Mouse (Mus musculus): ENCODE measurements around the gene Galk2. TPM values are rescaled to one million over a fixed set of nuclear protein-coding genes. Genes with fewer than 3 reads are reported as not detected.

Galk2 gene
- polyA plus RNA-seq (2012; rRNA removed), result 18.5 and 19.0 TPM in 2 replicates

DNA sequence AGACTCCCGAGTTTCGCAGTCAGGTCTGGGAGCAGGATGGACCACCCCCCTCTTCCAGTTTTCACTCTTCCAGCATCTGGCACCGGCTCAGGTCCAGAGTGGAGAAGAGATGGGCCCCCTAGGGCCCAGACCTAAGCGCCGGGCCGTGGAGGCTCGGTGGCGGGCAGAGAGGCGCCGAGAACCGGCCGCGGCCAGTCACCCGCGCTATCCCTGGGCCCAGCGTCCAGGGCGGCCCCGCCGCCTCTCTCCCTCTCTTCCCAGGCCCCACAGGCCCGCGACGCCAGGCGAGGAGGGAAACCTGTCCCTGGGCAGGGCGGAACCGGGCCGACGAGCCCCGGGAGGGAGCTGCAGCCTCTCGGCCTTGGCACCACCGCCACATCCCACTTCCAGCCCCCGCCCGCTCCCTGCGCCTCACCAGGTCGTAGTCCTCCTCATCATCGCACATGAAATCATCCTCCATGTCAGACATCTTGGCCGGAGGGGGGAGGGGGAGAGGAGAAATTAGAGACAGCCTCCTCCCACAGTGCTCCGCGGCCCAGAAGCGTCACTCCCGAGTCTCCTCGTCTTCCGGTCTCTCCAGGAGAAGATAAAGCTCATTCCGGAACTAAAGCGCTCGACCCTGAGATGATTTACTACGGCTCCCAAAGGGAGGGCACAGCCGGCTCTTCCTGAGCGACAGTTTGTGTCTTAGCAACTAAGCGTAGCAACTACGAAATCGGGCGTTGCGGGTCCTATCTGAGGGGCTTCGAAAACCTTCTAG, at the start of gene Galk2, which contains the start of gene Cops2:
Galk2 (plus strand) TSS at position 589 of the 760 bp plus-strand sequence.
Cops2 (minus strand) TSS at position 619 of the 760 bp plus-strand sequence.
- peak; percentile 93 for DNase-seq
- H3K36me3 ChIP-seq (ENCODE audit: control insufficient read depth, insufficient read depth, low read length), result no peaks in the 10 kb centered on the region
- H3K27me3 ChIP-seq (ENCODE audit: control insufficient read depth, insufficient read depth, low read length), result no peaks in the 10 kb centered on the region
- H3K27ac ChIP-seq (ENCODE audit: control insufficient read depth, insufficient read depth, low read length), result no peak within 1 kb of the TSS
- H3K4me1 ChIP-seq (replicated peaks; ENCODE audit: control insufficient read depth, insufficient read depth, low read length), result 0 out of 2 replicates have a peak, but pooled peaks cover 2% of the 10 kb centered on the region
- under 1% methylated on average over 53 of the region's 54 CpGs for WGBS
- H3K4me3 ChIP-seq (ENCODE audit: control insufficient read depth, insufficient read depth, low read length), result peak within 1 kb of the TSS; percentile 62
- no peak for TF ChIP-seq CTCF (IDR thresholded peaks at IDR 0.05; ENCODE audit: borderline replicate concordance, control insufficient read depth, extremely low read depth, insufficient read depth, low read length, poor library complexity)
- 0 out of 2 replicates have a peak, but pooled peaks have one; percentile 9 for TF ChIP-seq POLR2A (IDR thresholded peaks at IDR 0.05; ENCODE audit: control insufficient read depth, extremely low read depth, insufficient read depth, low read length, poor library complexity)

DNA sequence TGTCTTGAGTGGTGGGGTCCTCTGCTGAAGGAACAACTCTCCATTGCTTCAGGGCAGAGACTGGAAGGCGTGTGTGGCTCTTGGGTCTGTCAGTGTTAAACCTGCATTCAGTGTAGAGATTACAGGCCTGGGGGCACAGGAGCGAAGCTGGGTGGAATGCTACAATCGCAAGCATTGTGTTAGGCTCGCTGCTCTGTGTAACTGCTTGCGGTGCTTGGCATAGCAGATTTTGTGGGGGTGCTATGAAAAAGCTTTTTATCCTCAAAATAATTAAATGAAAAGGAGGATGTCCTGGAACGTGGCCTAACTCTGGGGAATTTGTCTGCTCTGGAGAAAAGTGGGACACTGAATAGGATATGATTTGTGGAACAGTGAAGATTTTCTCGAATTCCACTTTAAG, 49.4 kb upstream of the Galk2 start:
- 94% methylated on average over 7 of the region's 7 CpGs for WGBS
- no peak for TF ChIP-seq CTCF (IDR thresholded peaks at IDR 0.05; ENCODE audit: borderline replicate concordance, control insufficient read depth, extremely low read depth, insufficient read depth, low read length, poor library complexity)
- no peak for TF ChIP-seq POLR2A (IDR thresholded peaks at IDR 0.05; ENCODE audit: control insufficient read depth, extremely low read depth, insufficient read depth, low read length, poor library complexity)
- Histone ChIP-seq H3K4me1 (replicated peaks; ENCODE audit: control insufficient read depth, insufficient read depth, low read length) (no peaks in the 10 kb centered on the region), H3K27ac (ENCODE audit: control insufficient read depth, insufficient read depth, low read length) (no peak overlapping the region), H3K4me3 (ENCODE audit: control insufficient read depth, insufficient read depth, low read length) (no peak overlapping the region), H3K27me3 (ENCODE audit: control insufficient read depth, insufficient read depth, low read length) (no peaks in the 10 kb centered on the region), H3K36me3 (ENCODE audit: control insufficient read depth, insufficient read depth, low read length) (no peaks in the 10 kb centered on the region)
- DNase-seq, result no peak

- H3K4me3 ChIP-seq (ENCODE audit: control insufficient read depth, insufficient read depth, low read length), result no peak overlapping the region
- H3K27ac ChIP-seq (ENCODE audit: control insufficient read depth, insufficient read depth, low read length), result no peak overlapping the region
- H3K4me1 ChIP-seq (replicated peaks; ENCODE audit: control insufficient read depth, insufficient read depth, low read length), result no peaks in the 10 kb centered on the region
- TF ChIP-seq POLR2A (IDR thresholded peaks at IDR 0.05; ENCODE audit: control insufficient read depth, extremely low read depth, insufficient read depth, low read length, poor library complexity) (no peak), CTCF (IDR thresholded peaks at IDR 0.05; ENCODE audit: borderline replicate concordance, control insufficient read depth, extremely low read depth, insufficient read depth, low read length, poor library complexity) (no peak)
- H3K36me3 ChIP-seq (ENCODE audit: control insufficient read depth, insufficient read depth, low read length), result no peaks in the 10 kb centered on the region
- WGBS, result 80% methylated on average over 2 of the region's 2 CpGs
- DNase-seq, result no peak
- no peaks in the 10 kb centered on the region for H3K27me3 ChIP-seq (ENCODE audit: control insufficient read depth, insufficient read depth, low read length)
Observed at GRCm38 (mm10) chr2:125811332-125811731, 47.6 kb upstream of the Galk2 start.

GRCm38 (mm10) chr2:125813972-125814595, 44.8 kb upstream of the Galk2 start:
- no peak overlapping the region for H3K4me3 ChIP-seq (ENCODE audit: control insufficient read depth, insufficient read depth, low read length)
- no peaks in the 10 kb centered on the region for H3K36me3 ChIP-seq (ENCODE audit: control insufficient read depth, insufficient read depth, low read length)
- TF ChIP-seq POLR2A (IDR thresholded peaks at IDR 0.05; ENCODE audit: control insufficient read depth, extremely low read depth, insufficient read depth, low read length, poor library complexity) (no peak), CTCF (IDR thresholded peaks at IDR 0.05; ENCODE audit: borderline replicate concordance, control insufficient read depth, extremely low read depth, insufficient read depth, low read length, poor library complexity) (no peak)
- no peak for DNase-seq
- H3K27me3 ChIP-seq (ENCODE audit: control insufficient read depth, insufficient read depth, low read length), result no peaks in the 10 kb centered on the region
- 90% methylated on average over 9 of the region's 9 CpGs for WGBS
- H3K4me1 ChIP-seq (replicated peaks; ENCODE audit: control insufficient read depth, insufficient read depth, low read length), result no peaks in the 10 kb centered on the region
- H3K27ac ChIP-seq (ENCODE audit: control insufficient read depth, insufficient read depth, low read length), result no peak overlapping the region

GRCm38 (mm10) chr2:125820397-125820796, 38.5 kb upstream of the Galk2 start:
- WGBS, result 94% methylated on average over 4 of the region's 4 CpGs
- H3K36me3 ChIP-seq (ENCODE audit: control insufficient read depth, insufficient read depth, low read length), result no peaks in the 10 kb centered on the region
- H3K4me3 ChIP-seq (ENCODE audit: control insufficient read depth, insufficient read depth, low read length), result no peak overlapping the region
- no peaks in the 10 kb centered on the region for H3K4me1 ChIP-seq (replicated peaks; ENCODE audit: control insufficient read depth, insufficient read depth, low read length)
- no peak for DNase-seq
- TF ChIP-seq CTCF (IDR thresholded peaks at IDR 0.05; ENCODE audit: borderline replicate concordance, control insufficient read depth, extremely low read depth, insufficient read depth, low read length, poor library complexity) (no peak), POLR2A (IDR thresholded peaks at IDR 0.05; ENCODE audit: control insufficient read depth, extremely low read depth, insufficient read depth, low read length, poor library complexity) (no peak)
- H3K27me3 ChIP-seq (ENCODE audit: control insufficient read depth, insufficient read depth, low read length), result no peaks in the 10 kb centered on the region
- H3K27ac ChIP-seq (ENCODE audit: control insufficient read depth, insufficient read depth, low read length), result no peak overlapping the region

GRCm38 (mm10) chr2:125826201-125826600, 32.7 kb upstream of the Galk2 start:
- no peak overlapping the region for H3K27ac ChIP-seq (ENCODE audit: control insufficient read depth, insufficient read depth, low read length)
- 62% methylated on average over 4 of the region's 4 CpGs for WGBS
- no peak for TF ChIP-seq CTCF (IDR thresholded peaks at IDR 0.05; ENCODE audit: borderline replicate concordance, control insufficient read depth, extremely low read depth, insufficient read depth, low read length, poor library complexity)
- TF ChIP-seq POLR2A (IDR thresholded peaks at IDR 0.05; ENCODE audit: control insufficient read depth, extremely low read depth, insufficient read depth, low read length, poor library complexity), result no peak
- no peak for DNase-seq
- H3K4me3 ChIP-seq (ENCODE audit: control insufficient read depth, insufficient read depth, low read length), result no peak overlapping the region
- H3K4me1 ChIP-seq (replicated peaks; ENCODE audit: control insufficient read depth, insufficient read depth, low read length), result no peaks in the 10 kb centered on the region
- peaks cover 3% of the 10 kb centered on the region; the same call in 1 of the 2 replicates for H3K36me3 ChIP-seq (ENCODE audit: control insufficient read depth, insufficient read depth, low read length)
- no peaks in the 10 kb centered on the region for H3K27me3 ChIP-seq (ENCODE audit: control insufficient read depth, insufficient read depth, low read length)
